Mouse (Mus musculus) T-helper 1 cell (primary cell): ENCODE data around the gene Crispld2.

Source experiments
- in situ Hi-C: fragments of 300-600 bp; cut with MboI, MseI; formaldehyde crosslinking; loops from one replicate; pipeline ENCODE4 v1.15.1; 2025; ENCODE audit warnings: high pct_unique_total_duplicates

Gene Crispld2

GRCm38 (mm10) chr8:119992249-119992648, at the start of gene Crispld2:
Crispld2 (plus strand) TSS chr8:119992438.
- in situ Hi-C loops = no loop called here

- in situ Hi-C loops = loop anchor here (10.0 kb wide), 1 partner anchor 131 kb away; no protein-coding TSS in a partner anchor
Observed at GRCm38 (mm10) chr8:119943616-119944015, 48.6 kb upstream of the Crispld2 start.

- in situ Hi-C loops = loop anchor here (10.0 kb wide), 1 partner anchor 131 kb away; no protein-coding TSS in a partner anchor
Observed at GRCm38 (mm10) chr8:119944096-119944811, 48.0 kb upstream of the Crispld2 start.

GRCm38 (mm10) chr8:119946326-119946865, 45.8 kb upstream of the Crispld2 start:
- in situ Hi-C loops = loop anchor here (10.0 kb wide), 1 partner anchor 128 kb away; no protein-coding TSS in a partner anchor

- in situ Hi-C loops = loop anchor here (10.0 kb wide), 1 partner anchor 127 kb away; no protein-coding TSS in a partner anchor
Observed at GRCm38 (mm10) chr8:119947653-119948052, 44.6 kb upstream of the Crispld2 start.

GRCm38 (mm10) chr8:119948340-119948739, 43.9 kb upstream of the Crispld2 start:
- in situ Hi-C loops = loop anchor here (10.0 kb wide), 1 partner anchor 126 kb away; no protein-coding TSS in a partner anchor

GRCm38 (mm10) chr8:119952282-119952681, 40.0 kb upstream of the Crispld2 start:
- in situ Hi-C loops = no loop called here

- in situ Hi-C loops = no loop called here
Observed at GRCm38 (mm10) chr8:119952747-119953146, 39.5 kb upstream of the Crispld2 start.

- in situ Hi-C loops = no loop called here
Observed at GRCm38 (mm10) chr8:119955333-119955732, 36.9 kb upstream of the Crispld2 start.

- in situ Hi-C loops = no loop called here
Observed at GRCm38 (mm10) chr8:119958076-119958475, 34.2 kb upstream of the Crispld2 start.

- in situ Hi-C loops = no loop called here
Observed at GRCm38 (mm10) chr8:119960531-119961104, 31.6 kb upstream of the Crispld2 start.

- in situ Hi-C loops = no loop called here
Observed at GRCm38 (mm10) chr8:119964859-119965258, 27.4 kb upstream of the Crispld2 start.

- in situ Hi-C loops = no loop called here
Observed at GRCm38 (mm10) chr8:119967435-119967834, 24.8 kb upstream of the Crispld2 start.

GRCm38 (mm10) chr8:119970169-119970568, 22.1 kb upstream of the Crispld2 start:
- in situ Hi-C loops = no loop called here

- in situ Hi-C loops = no loop called here
Observed at GRCm38 (mm10) chr8:119972558-119972957, 19.7 kb upstream of the Crispld2 start.

GRCm38 (mm10) chr8:119978770-119979381, 13.4 kb upstream of the Crispld2 start:
- in situ Hi-C loops = no loop called here

GRCm38 (mm10) chr8:119981253-119981652, 11.0 kb upstream of the Crispld2 start:
- in situ Hi-C loops = no loop called here

- in situ Hi-C loops = no loop called here
Observed at GRCm38 (mm10) chr8:119984085-119984484, 8.2 kb upstream of the Crispld2 start.

- in situ Hi-C loops = no loop called here
Observed at GRCm38 (mm10) chr8:119986174-119986573, 6.1 kb upstream of the Crispld2 start.

- in situ Hi-C loops = no loop called here
Observed at GRCm38 (mm10) chr8:119988087-119988486, 4.2 kb upstream of the Crispld2 start.

GRCm38 (mm10) chr8:119994114-119994513, 1.9 kb downstream of the Crispld2 start:
- in situ Hi-C loops = no loop called here

GRCm38 (mm10) chr8:119994556-119994955, 2.3 kb downstream of the Crispld2 start:
- in situ Hi-C loops = no loop called here
